Mouse (Mus musculus): ENCODE data around the gene Acsf3. TPM values are rescaled to one million over a fixed set of nuclear protein-coding genes. Genes with fewer than 3 reads are reported as not detected.

Gene Acsf3
- polyA plus RNA-seq, 1 experiment: 5.0 TPM

- TF ChIP-seq POLR2A (IDR thresholded peaks at IDR 0.05; ENCODE audit: borderline replicate concordance, control insufficient read depth, low read depth, low read length) (no peak), CTCF (IDR thresholded peaks at IDR 0.05; ENCODE audit: control insufficient read depth, insufficient read depth, low read length) (no peak)
- no peaks in the 10 kb centered on the region for H3K4me1 ChIP-seq (ENCODE audit: control insufficient read depth, insufficient read depth, low read length)
- H3K27ac ChIP-seq (ENCODE audit: control insufficient read depth, insufficient read depth, low read depth, low read length, poor library complexity): no peak overlapping the region
- 35% methylated on average over 5 of the region's 5 CpGs for WGBS
- H3K4me3 ChIP-seq (replicated peaks; ENCODE audit: control insufficient read depth, low read depth, low read length): no peak overlapping the region
These were observed 23.9 kb upstream of the Acsf3 start for GRCm38 (mm10) chr8:122751342-122751741.

GRCm38 (mm10) chr8:122752111-122752721, 23.1 kb upstream of the Acsf3 start:
- 80% methylated on average over 29 of the region's 29 CpGs for WGBS
- no peak overlapping the region for H3K27ac ChIP-seq (ENCODE audit: control insufficient read depth, insufficient read depth, low read depth, low read length, poor library complexity)
- TF ChIP-seq CTCF (IDR thresholded peaks at IDR 0.05; ENCODE audit: control insufficient read depth, insufficient read depth, low read length): no peak
- no peak for TF ChIP-seq POLR2A (IDR thresholded peaks at IDR 0.05; ENCODE audit: borderline replicate concordance, control insufficient read depth, low read depth, low read length)
- no peak overlapping the region for H3K4me3 ChIP-seq (replicated peaks; ENCODE audit: control insufficient read depth, low read depth, low read length)
- no peaks in the 10 kb centered on the region for H3K4me1 ChIP-seq (ENCODE audit: control insufficient read depth, insufficient read depth, low read length)

- Histone ChIP-seq H3K4me1 (ENCODE audit: control insufficient read depth, insufficient read depth, low read length) (peaks cover 6% of the 10 kb centered on the region), H3K4me3 (replicated peaks; ENCODE audit: control insufficient read depth, low read depth, low read length) (no peak overlapping the region), H3K27ac (ENCODE audit: control insufficient read depth, insufficient read depth, low read depth, low read length, poor library complexity) (no peak overlapping the region)
- TF ChIP-seq CTCF (IDR thresholded peaks at IDR 0.05; ENCODE audit: control insufficient read depth, insufficient read depth, low read length): no peak
- no peak for TF ChIP-seq POLR2A (IDR thresholded peaks at IDR 0.05; ENCODE audit: borderline replicate concordance, control insufficient read depth, low read depth, low read length)
These were observed 16.7 kb upstream of the Acsf3 start for GRCm38 (mm10) chr8:122758597-122758996.

- no peak for TF ChIP-seq POLR2A (IDR thresholded peaks at IDR 0.05; ENCODE audit: borderline replicate concordance, control insufficient read depth, low read depth, low read length)
- TF ChIP-seq CTCF (IDR thresholded peaks at IDR 0.05; ENCODE audit: control insufficient read depth, insufficient read depth, low read length): no peak
These were observed 15.2 kb upstream of the Acsf3 start for GRCm38 (mm10) chr8:122760116-122760515.

GRCm38 (mm10) chr8:122761109-122761508, 14.2 kb upstream of the Acsf3 start:
- H3K4me1 ChIP-seq (ENCODE audit: control insufficient read depth, insufficient read depth, low read length): peaks cover 6% of the 10 kb centered on the region
- H3K4me3 ChIP-seq (replicated peaks; ENCODE audit: control insufficient read depth, low read depth, low read length): no peak overlapping the region
- no peak overlapping the region for H3K27ac ChIP-seq (ENCODE audit: control insufficient read depth, insufficient read depth, low read depth, low read length, poor library complexity)
- 74% methylated on average over 6 of the region's 6 CpGs for WGBS
- TF ChIP-seq POLR2A (IDR thresholded peaks at IDR 0.05; ENCODE audit: borderline replicate concordance, control insufficient read depth, low read depth, low read length): no peak
- TF ChIP-seq CTCF (IDR thresholded peaks at IDR 0.05; ENCODE audit: control insufficient read depth, insufficient read depth, low read length): no peak

More at GRCm38 (mm10) chr8:122760116-122760515, 15.2 kb upstream of the Acsf3 start:
- Histone ChIP-seq H3K4me3 (replicated peaks; ENCODE audit: control insufficient read depth, low read depth, low read length) (no peak overlapping the region), H3K4me1 (ENCODE audit: control insufficient read depth, insufficient read depth, low read length) (peaks cover 6% of the 10 kb centered on the region), H3K27ac (ENCODE audit: control insufficient read depth, insufficient read depth, low read depth, low read length, poor library complexity) (no peak overlapping the region)
- WGBS: 70% methylated on average over 7 of the region's 7 CpGs

GRCm38 (mm10) chr8:122762731-122763266, 12.5 kb upstream of the Acsf3 start:
- WGBS: 30% methylated on average over 12 of the region's 12 CpGs
- H3K4me1 ChIP-seq (ENCODE audit: control insufficient read depth, insufficient read depth, low read length): peaks cover 6% of the 10 kb centered on the region
- H3K27ac ChIP-seq (ENCODE audit: control insufficient read depth, insufficient read depth, low read depth, low read length, poor library complexity): peak overlapping the region; percentile 85

GRCm38 (mm10) chr8:122763267-122763738, 12.0 kb upstream of the Acsf3 start:
- Histone ChIP-seq H3K27ac (ENCODE audit: control insufficient read depth, insufficient read depth, low read depth, low read length, poor library complexity) (peak overlapping the region; percentile 85), H3K4me3 (replicated peaks; ENCODE audit: control insufficient read depth, low read depth, low read length) (no peak overlapping the region), H3K4me1 (ENCODE audit: control insufficient read depth, insufficient read depth, low read length) (peaks cover 6% of the 10 kb centered on the region)
- TF ChIP-seq POLR2A (IDR thresholded peaks at IDR 0.05; ENCODE audit: borderline replicate concordance, control insufficient read depth, low read depth, low read length) (no peak), CTCF (IDR thresholded peaks at IDR 0.05; ENCODE audit: control insufficient read depth, insufficient read depth, low read length) (no peak)
- WGBS: 59% methylated on average over 14 of the region's 14 CpGs

More at GRCm38 (mm10) chr8:122762731-122763266, 12.5 kb upstream of the Acsf3 start:
- peak overlapping the region; percentile 22 for H3K4me3 ChIP-seq (replicated peaks; ENCODE audit: control insufficient read depth, low read depth, low read length)
- TF ChIP-seq CTCF (IDR thresholded peaks at IDR 0.05; ENCODE audit: control insufficient read depth, insufficient read depth, low read length): no peak
- TF ChIP-seq POLR2A (IDR thresholded peaks at IDR 0.05; ENCODE audit: borderline replicate concordance, control insufficient read depth, low read depth, low read length): no peak

- H3K4me3 ChIP-seq (replicated peaks; ENCODE audit: control insufficient read depth, low read depth, low read length): no peak overlapping the region
- no peak overlapping the region for H3K27ac ChIP-seq (ENCODE audit: control insufficient read depth, insufficient read depth, low read depth, low read length, poor library complexity)
- H3K4me1 ChIP-seq (ENCODE audit: control insufficient read depth, insufficient read depth, low read length): peaks cover 6% of the 10 kb centered on the region
- no peak for TF ChIP-seq POLR2A (IDR thresholded peaks at IDR 0.05; ENCODE audit: borderline replicate concordance, control insufficient read depth, low read depth, low read length)
- no peak for TF ChIP-seq CTCF (IDR thresholded peaks at IDR 0.05; ENCODE audit: control insufficient read depth, insufficient read depth, low read length)
- WGBS: 38% methylated on average over 7 of the region's 7 CpGs
These were observed 10.4 kb upstream of the Acsf3 start for GRCm38 (mm10) chr8:122764790-122765474.

Measured in bone marrow, adult 2 months (tissue).